Mouse (Mus musculus) embryonic facial prominence, embryonic 10.5 days (tissue): ENCODE data around the gene Lrtm2. TPM values are rescaled to one million over a fixed set of nuclear protein-coding genes. Genes with fewer than 3 reads are reported as not detected.
"Not testable (repeated sequence)": the region's sequence is repeated elsewhere in the genome, so short reads cannot be mapped to it uniquely, and the experiment has no call there.

Experiments
- DNase-seq: peaks from one replicate; pipeline ENCODE4 v3.0.0-alpha.2; 2017; ENCODE audit warnings: low spot score
- H3K27ac ChIP-seq: fragments of 300-500 bp; sonication (generic); replicated peaks from 2 replicates; pipeline ENCODE4 v1.5.1; 2016; ENCODE audit warnings: mild to moderate bottlenecking
- H3K27me3 ChIP-seq: fragments of 300-500 bp; sonication (generic); replicated peaks from 2 replicates; pipeline ENCODE4 v1.6.1; 2016; ENCODE audit warnings: low read depth, mild to moderate bottlenecking; ENCODE audit not compliant: poor library complexity, severe bottlenecking
- H3K36me3 ChIP-seq: fragments of 300-500 bp; sonication (generic); replicated peaks from 2 replicates; pipeline ENCODE4 v1.6.1; 2016; ENCODE audit warnings: mild to moderate bottlenecking, moderate library complexity
- H3K4me1 ChIP-seq: fragments of 300-500 bp; sonication (generic); 2 replicates; pipeline ENCODE4 v1.6.1; 2016
- H3K4me3 ChIP-seq: fragments of 300-500 bp; sonication (generic); 2 replicates; pipeline ENCODE4 v1.5.1; 2016; ENCODE audit warnings: mild to moderate bottlenecking, moderate library complexity
- H3K9me3 ChIP-seq: fragments of 300-500 bp; sonication (generic); 2 replicates; pipeline ENCODE4 v1.6.1; 2016; ENCODE audit warnings: mild to moderate bottlenecking
- WGBS: fragments of 180-500 bp; shearing (Covaris S2); methylation state at CpG from one replicate; pipeline ENCODE4 v1.1.7; 2016; 5-methylcytosine and 5-hydroxymethylcytosine counted together
- polyA plus RNA-seq: library from polyadenylated mRNA; unstranded; fragments of >200 nt; fragmentation: Nextera tagmentation; extraction: Ambion mirVana; gene quantifications from 2 replicates; pipeline ENCODE4 v1.2.1, GENCODE M21; 2016

Lrtm2 gene
- 0.04 TPM in 1 of 2 replicates, not detected in the other for polyA plus RNA-seq

GRCm38 (mm10) chr6:119330506-119330905 is at the start of gene Lrtm2:
TSS of gene Lrtm2 (minus strand) at chr6:119330766.
- WGBS: 1% methylated on average over 31 of the region's 31 CpGs
- Histone ChIP-seq H3K27me3 (peaks cover 90% of the 10 kb centered on the region), H3K27ac (no peak within 1 kb of the TSS)

GRCm38 (mm10) chr6:119378631-119379030 is 48.1 kb upstream of the Lrtm2 start:
- no peak for DNase-seq
- Histone ChIP-seq H3K36me3 (peaks cover 8% of the 10 kb centered on the region), H3K27me3 (no peaks in the 10 kb centered on the region), H3K4me1 (peaks cover 13% of the 10 kb centered on the region), H3K4me3 (no peak overlapping the region), H3K27ac (no peak overlapping the region), H3K9me3 (no peaks in the 10 kb centered on the region)
- WGBS: 86% methylated on average over 1 of the region's 1 CpGs

More at GRCm38 (mm10) chr6:119330506-119330905, at the start of gene Lrtm2:
- Histone ChIP-seq H3K4me3 (peak within 1 kb of the TSS; percentile 54), H3K36me3 (no peaks in the 10 kb centered on the region), H3K9me3 (no peaks in the 10 kb centered on the region), H3K4me1 (peaks cover 55% of the 10 kb centered on the region)
- peak; percentile 51 for DNase-seq

- Histone ChIP-seq H3K36me3 (peaks cover 5% of the 10 kb centered on the region), H3K27me3 (no peaks in the 10 kb centered on the region), H3K4me1 (peaks cover 15% of the 10 kb centered on the region), H3K4me3 (no peak overlapping the region), H3K27ac (no peak overlapping the region), H3K9me3 (no peaks in the 10 kb centered on the region)
- no peak for DNase-seq
- WGBS: 59% methylated on average over 2 of the region's 2 CpGs
These were observed 47.0 kb upstream of the Lrtm2 start for GRCm38 (mm10) chr6:119377613-119378012.

- H3K36me3 ChIP-seq: no peaks in the 10 kb centered on the region
- peaks cover 15% of the 10 kb centered on the region for H3K4me1 ChIP-seq
- 80% methylated on average over 5 of the region's 5 CpGs for WGBS
- no peak for DNase-seq
- H3K4me3 ChIP-seq: no peak overlapping the region
- no peaks in the 10 kb centered on the region for H3K9me3 ChIP-seq
- no peak overlapping the region for H3K27ac ChIP-seq
- no peaks in the 10 kb centered on the region for H3K27me3 ChIP-seq
These were observed 44.5 kb upstream of the Lrtm2 start for GRCm38 (mm10) chr6:119375035-119375434.

- no peak overlapping the region for H3K4me3 ChIP-seq
- H3K27ac ChIP-seq: no peak overlapping the region
- peaks cover 15% of the 10 kb centered on the region for H3K4me1 ChIP-seq
- DNase-seq: no peak
- H3K27me3 ChIP-seq: no peaks in the 10 kb centered on the region
- H3K9me3 ChIP-seq: no peaks in the 10 kb centered on the region
- peaks cover 16% of the 10 kb centered on the region for H3K36me3 ChIP-seq
These were observed 42.6 kb upstream of the Lrtm2 start for GRCm38 (mm10) chr6:119373000-119373705.

GRCm38 (mm10) chr6:119372237-119372636 is 41.7 kb upstream of the Lrtm2 start:
- peaks cover 9% of the 10 kb centered on the region for H3K4me1 ChIP-seq
- no peak overlapping the region for H3K27ac ChIP-seq
- no peaks in the 10 kb centered on the region for H3K27me3 ChIP-seq
- WGBS: 87% methylated on average over 5 of the region's 5 CpGs
- H3K36me3 ChIP-seq: peaks cover 24% of the 10 kb centered on the region
- no peak overlapping the region for H3K4me3 ChIP-seq
- no peak for DNase-seq
- no peaks in the 10 kb centered on the region for H3K9me3 ChIP-seq

- Histone ChIP-seq H3K4me1 (peaks cover 7% of the 10 kb centered on the region), H3K9me3 (no peaks in the 10 kb centered on the region), H3K36me3 (peaks cover 30% of the 10 kb centered on the region), H3K27ac (no peak overlapping the region), H3K4me3 (no peak overlapping the region), H3K27me3 (no peaks in the 10 kb centered on the region)
- no peak for DNase-seq
These were observed 41.1 kb upstream of the Lrtm2 start for GRCm38 (mm10) chr6:119371624-119372023.

GRCm38 (mm10) chr6:119367382-119367781 is 36.8 kb upstream of the Lrtm2 start:
- no peak for DNase-seq
- Histone ChIP-seq H3K36me3 (peaks cover 70% of the 10 kb centered on the region), H3K9me3 (no peaks in the 10 kb centered on the region), H3K4me3 (no peak overlapping the region), H3K4me1 (no peaks in the 10 kb centered on the region), H3K27ac (no peak overlapping the region), H3K27me3 (no peaks in the 10 kb centered on the region)
- WGBS: 87% methylated on average over 2 of the region's 2 CpGs

- H3K36me3 ChIP-seq: peaks cover 76% of the 10 kb centered on the region
- H3K4me1 ChIP-seq, H3K27me3 ChIP-seq, H3K9me3 ChIP-seq, H3K4me3 ChIP-seq, H3K27ac ChIP-seq, DNase-seq: not testable (repeated sequence)
- WGBS: 88% methylated on average over 4 of the region's 4 CpGs
These were observed 36.2 kb upstream of the Lrtm2 start for GRCm38 (mm10) chr6:119366800-119367199.

- Histone ChIP-seq H3K4me1 (no peaks in the 10 kb centered on the region), H3K9me3 (no peaks in the 10 kb centered on the region), H3K27me3 (no peaks in the 10 kb centered on the region), H3K4me3 (no peak overlapping the region), H3K27ac (no peak overlapping the region), H3K36me3 (peaks cover 96% of the 10 kb centered on the region)
- no peak for DNase-seq
- 89% methylated on average over 5 of the region's 5 CpGs for WGBS
These were observed 33.0 kb upstream of the Lrtm2 start for GRCm38 (mm10) chr6:119363593-119363992.

GRCm38 (mm10) chr6:119360925-119361702 is 30.5 kb upstream of the Lrtm2 start:
- no peak for DNase-seq
- 93% methylated on average over 3 of the region's 3 CpGs for WGBS
- Histone ChIP-seq H3K36me3 (peaks cover 98% of the 10 kb centered on the region), H3K4me3 (no peak overlapping the region), H3K4me1 (no peaks in the 10 kb centered on the region), H3K9me3 (no peaks in the 10 kb centered on the region), H3K27ac (no peak overlapping the region), H3K27me3 (no peaks in the 10 kb centered on the region)

- peaks cover 98% of the 10 kb centered on the region for H3K36me3 ChIP-seq
- not testable (repeated sequence) for H3K4me3 ChIP-seq, H3K9me3 ChIP-seq, DNase-seq, H3K27me3 ChIP-seq, H3K4me1 ChIP-seq, H3K27ac ChIP-seq
- WGBS: 92% methylated on average over 6 of the region's 6 CpGs
These were observed 29.7 kb upstream of the Lrtm2 start for GRCm38 (mm10) chr6:119360250-119360649.

GRCm38 (mm10) chr6:119358020-119358571 is 27.5 kb upstream of the Lrtm2 start:
- no peaks in the 10 kb centered on the region for H3K9me3 ChIP-seq
- WGBS: 92% methylated on average over 8 of the region's 8 CpGs
- H3K36me3 ChIP-seq: peaks cover 100% of the 10 kb centered on the region

More at GRCm38 (mm10) chr6:119358020-119358571, 27.5 kb upstream of the Lrtm2 start:
- Histone ChIP-seq H3K4me3 (no peak overlapping the region), H3K4me1 (no peaks in the 10 kb centered on the region), H3K27ac (no peak overlapping the region), H3K27me3 (no peaks in the 10 kb centered on the region)
- no peak for DNase-seq
